Mouse (Mus musculus) activated CD4-positive, CD25-positive, alpha-beta regulatory T cell, adult 4 months (primary cell): ENCODE measurements at regions not wholly inside any gene's neighbourhood (a gene's known extent, or its start where the extent isn't known, plus 50 kb on each side); places are given as distances from the start of the nearest gene placed in this dataset.

Source experiments
- ATAC-seq: one replicate; pipeline ENCODE4 v1.8.0; 2017

DNA sequence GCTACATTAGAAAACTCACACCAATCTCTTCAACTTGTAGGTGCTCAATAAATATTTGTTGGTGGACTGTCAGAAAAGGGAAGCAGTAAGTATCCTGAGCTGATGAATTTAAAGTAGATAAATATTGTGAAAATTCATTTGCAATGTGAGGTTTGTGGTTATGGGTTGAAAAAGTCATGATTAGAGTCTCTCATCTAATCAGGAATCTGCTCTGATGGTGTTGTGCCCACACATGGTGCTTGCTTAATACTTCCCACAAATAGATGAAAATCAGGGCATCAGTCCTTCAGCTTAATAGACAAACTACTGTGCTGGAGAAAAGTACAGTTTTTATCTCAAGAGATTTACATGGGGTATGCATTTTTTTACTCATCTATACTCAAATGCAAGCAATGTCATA lies 59.9 kb downstream of the S1pr1 start:
- no peak for ATAC-seq

DNA sequence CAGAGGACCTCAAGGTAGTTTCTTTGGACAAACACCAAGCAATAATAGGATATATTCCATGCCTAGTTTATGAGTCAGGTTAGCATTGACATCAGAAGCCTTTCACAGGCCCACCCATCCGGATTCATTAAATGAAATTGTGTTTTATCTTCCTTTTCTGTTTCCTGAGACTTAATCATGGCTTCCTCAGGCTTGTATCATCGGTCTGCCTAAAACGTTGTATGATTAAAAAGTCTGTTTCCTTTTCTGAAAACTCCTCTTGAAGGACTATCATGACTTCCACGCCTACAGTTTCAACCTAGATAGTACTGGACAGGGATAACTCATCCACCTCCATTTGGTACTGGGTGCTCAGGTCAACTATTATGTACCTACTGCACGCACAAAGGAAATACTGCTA lies 62.6 kb downstream of the S1pr1 start:
- no peak for ATAC-seq

DNA sequence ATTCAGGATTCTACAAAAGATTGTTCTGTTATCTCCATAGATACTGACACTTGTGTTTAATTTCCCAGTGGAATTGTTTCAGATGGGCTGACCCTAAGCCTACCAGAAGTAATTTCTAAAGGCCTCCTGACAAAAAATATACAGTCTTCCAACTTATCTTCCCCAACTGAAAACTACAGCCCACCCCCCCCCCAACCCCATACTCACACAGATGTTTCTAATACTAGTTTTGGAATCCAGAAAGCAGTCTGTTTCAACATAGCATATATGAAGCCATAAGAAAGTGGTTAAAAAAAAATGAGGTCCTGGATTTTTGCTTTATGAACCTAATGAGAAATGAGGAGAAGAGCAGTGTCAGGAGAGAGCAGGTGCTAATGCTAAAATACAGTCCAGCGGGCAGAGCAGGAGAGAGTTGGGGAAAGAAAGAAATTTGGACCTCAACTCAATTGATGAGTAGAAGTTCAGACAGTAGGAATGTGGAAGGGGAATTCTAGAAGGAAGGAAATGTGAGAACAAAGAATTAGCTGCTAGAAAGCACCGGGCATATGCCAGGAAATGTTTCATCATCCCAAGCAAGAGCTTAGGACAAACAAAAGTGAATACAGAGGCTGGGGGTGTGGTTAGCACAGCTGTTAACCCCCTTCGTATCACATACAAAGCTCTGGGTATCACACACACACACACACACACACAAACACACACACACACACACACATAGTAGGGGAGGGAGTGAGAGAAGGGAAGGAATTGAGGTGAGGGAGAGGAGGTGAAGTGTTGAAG lies 65.3 kb downstream of the S1pr1 start:
- ATAC-seq = no peak

DNA sequence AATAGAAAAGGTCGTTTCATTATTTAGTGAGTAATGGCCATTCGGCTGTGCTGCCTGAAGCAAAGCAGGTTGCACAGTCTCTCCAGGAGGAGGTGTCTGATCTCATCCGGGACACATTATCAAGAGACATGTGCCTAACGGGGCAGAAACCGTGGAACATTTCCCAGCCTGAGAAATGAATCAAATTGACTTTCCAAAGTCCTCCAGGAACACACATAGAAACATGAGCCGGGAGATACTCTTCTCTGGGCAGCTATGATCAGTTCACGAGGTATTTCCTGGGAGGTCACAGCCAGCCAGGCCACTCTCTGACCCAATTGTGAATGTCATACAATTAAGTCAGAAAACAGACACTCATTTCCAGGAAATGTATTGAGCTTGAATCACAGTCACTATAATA lies 67.9 kb downstream of the S1pr1 start:
- ATAC-seq = no peak

DNA sequence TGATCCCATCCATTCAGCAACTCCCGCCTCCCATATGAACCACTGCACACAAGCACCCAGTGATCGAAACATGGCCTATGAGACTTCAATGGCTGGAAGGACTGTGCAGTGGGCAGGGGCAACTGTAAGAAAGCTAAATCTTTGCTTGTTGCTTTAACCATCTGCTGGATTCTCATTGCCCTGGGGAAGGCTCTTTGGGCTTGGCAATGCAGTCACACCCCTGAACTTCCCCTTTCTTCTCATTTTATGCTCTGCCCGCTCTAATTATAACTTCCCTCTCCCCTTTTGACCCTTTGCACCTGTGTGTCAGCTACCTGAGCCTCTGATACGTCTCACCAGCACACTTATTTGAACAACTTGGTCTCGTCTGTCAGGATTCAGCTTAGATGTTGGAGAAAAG lies 70.6 kb downstream of the S1pr1 start:
- ATAC-seq = no peak

DNA sequence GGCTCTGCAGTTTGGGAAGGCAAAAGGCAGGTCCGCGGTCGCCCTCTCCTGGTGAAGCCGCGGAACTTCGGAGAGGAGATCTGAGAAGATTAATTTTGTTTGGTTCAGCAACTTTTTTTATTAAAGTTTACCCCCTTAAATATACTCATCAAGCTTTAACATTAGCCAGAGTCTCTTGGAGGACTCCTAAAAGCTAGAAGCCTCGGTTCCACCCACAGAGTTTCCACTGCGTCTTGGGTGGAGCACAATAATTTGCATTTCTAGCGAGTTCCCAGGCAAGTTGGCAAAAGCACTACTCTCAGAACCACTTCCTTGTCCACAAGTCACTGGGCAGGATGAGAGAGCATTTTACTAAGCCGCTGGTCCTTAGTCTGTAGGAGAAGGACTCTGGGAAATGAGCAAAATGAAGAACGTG lies 72.0 kb downstream of the S1pr1 start:
- ATAC-seq = peak; percentile 75

DNA sequence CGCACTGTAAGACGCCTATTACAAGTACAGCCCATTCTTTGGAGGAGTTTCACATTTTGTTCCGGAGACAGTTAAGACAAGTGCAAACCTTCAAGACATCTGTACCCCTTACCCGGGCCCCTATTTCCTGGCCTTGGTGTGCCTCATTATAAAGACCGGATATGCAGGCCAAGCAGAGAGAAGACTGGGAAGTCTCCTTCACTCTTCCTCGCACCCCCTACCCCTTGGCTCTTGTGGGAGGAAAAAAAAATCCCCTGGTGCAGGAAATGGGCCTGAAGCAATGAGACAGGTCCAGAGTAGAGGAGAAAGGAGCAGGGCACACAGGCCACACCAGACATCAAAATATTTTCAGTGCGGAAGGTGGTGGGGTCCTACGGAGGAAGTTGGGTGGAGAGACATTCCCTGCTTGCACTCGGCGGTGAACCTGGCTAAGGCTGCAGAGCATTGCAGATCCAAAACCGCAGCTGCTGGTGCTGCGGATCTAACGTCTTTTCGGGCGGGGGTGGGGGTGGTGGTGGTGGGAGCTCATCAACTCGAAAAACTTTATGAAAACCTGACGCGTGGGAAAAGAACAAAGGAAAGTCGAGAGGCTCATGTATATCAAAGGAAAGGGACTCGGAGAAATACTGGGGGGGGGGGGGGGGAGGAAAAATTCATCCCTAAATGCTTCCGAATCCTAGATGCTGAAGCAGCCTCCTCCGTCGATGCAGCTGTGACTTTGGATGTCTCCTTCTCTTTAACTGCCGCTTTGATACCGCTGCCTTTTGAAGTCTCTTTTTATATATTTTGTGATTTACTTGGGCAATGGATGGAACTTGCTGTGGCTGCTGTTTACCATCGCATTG lies 72.6 kb downstream of the S1pr1 start:
- peak; percentile 77 for ATAC-seq

DNA sequence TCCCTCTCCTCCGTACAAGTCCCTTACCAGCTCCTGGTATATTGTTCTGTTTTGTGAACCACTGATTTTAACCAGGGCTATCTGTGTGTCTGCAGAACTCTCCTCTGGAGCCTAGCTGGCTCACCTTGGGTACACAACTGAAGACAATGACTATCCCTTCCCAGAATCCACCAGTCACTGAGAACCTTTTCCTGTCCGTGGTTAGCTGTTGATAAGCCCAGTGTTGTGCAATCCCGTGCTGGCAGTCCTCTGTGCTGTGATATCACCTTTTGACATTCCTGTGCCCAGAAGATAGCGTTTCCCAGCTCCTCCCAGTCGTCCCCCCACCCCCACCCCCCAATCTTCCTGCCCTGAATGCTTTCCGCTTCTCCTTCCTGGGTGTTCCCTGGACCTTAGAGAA lies 73.5 kb downstream of the S1pr1 start:
- no peak for ATAC-seq

DNA sequence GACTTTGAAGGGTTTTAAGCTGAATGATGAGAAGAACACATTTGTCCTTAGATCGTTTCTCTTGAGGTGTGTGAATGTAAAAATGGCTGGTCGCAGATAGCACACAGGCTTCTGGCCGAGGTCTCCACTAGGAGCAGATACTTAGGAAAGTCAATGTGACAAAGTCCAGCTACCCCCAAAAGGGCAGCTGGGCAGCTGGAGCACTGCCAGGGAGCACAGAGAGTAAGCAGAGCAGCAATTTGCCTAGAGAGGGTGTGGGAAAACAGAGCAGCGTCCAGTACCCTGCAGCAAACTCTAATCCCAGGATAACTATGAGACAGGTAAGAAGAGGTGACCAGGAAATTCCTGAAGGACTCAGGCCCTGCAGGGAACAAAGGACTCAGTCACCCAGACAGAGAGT lies 79.4 kb downstream of the S1pr1 start:
- ATAC-seq = no peak

DNA sequence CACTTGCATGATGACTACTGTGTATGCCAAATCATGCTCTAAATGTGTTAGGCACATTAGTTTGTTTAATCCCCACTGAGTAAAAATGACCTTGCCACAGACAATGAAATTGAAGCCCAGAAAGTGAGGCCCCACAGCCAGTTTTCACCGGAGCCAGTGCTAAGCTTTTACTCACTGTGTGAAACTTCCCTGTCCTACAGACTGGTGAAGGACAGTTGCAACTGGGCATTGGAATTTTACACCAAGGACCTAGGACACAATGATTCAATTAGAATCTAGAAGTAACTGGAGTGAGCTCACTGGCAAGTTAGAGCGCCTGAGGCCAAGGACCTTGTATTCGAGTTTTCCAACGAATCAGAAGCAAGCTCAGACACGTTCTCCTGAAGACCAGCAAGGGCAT lies 79.8 kb downstream of the S1pr1 start:
- ATAC-seq = no peak

DNA sequence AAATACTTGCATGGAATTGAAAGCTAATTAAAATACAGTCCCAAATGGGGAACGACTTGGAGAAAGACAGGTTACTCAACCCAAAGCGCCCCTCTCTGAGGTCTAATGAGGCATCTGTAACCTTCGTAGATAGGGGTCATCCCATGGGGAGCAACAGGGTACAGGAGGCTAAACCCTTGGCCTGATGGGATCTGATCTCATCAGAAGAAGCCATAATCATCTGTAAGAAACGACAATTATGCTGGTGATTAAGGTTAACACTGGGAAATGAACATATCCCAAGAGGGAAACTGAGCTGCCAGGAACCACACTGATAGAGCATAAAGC lies 82.5 kb downstream of the S1pr1 start:
- no peak for ATAC-seq

DNA sequence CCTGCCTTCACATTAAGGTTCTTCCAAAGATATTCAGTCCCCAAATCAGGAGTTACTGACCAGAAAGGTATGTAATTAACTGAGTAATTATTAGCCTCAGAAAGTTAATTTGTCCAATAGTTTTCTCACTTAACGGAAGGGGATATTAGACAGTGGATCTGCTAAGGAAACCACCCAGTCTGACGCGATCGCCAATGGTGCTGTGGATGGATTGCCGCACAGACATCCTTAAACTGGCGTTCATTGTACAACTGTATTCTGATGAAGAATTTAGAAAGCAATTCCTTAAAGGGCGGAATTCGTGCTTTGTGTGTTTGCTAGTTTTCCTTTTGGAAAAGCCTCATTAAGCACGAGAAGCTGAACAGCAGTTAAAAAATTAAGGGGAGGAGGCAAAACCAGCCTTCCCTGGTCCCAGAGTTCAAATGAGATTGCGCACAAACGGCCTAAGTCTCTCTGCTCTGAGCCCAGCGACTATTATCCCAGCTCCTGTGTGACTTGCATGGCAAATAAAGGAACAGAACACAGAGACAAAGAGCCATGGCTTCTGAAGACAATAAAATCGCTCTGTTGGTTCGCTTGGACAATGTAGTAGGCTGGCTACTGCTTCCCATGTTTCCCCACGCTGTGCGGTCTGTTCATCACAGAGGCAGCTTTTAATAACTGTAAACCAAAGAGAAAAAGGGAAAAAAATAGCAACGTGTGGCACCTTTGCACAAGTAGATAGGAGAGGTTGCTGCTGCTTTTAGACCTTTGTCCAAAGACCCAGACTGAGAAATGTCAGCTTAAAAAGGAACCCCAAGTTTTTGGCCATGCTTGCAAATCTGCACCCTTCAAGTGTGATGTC lies 83.1 kb downstream of the S1pr1 start:
- no peak for ATAC-seq

DNA sequence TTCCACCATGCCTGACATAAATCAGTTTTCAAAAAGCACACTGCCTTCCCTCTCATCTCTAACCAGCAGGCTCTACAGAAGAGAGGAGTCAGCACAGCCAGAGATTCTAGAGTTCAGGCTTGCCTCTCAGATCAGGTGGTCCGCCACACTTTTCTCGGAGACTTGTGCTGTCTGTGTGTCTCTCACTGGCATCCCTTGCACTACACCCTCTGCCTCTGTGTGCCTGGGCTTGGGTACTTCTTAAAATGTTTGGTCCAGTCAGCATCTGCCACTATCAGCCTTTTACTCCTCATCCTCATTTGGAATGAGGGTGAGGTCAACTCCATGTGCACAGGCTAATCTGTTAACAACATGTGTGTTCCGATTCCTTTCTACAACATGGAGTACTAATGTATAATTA lies 92.0 kb downstream of the S1pr1 start:
- no peak for ATAC-seq

DNA sequence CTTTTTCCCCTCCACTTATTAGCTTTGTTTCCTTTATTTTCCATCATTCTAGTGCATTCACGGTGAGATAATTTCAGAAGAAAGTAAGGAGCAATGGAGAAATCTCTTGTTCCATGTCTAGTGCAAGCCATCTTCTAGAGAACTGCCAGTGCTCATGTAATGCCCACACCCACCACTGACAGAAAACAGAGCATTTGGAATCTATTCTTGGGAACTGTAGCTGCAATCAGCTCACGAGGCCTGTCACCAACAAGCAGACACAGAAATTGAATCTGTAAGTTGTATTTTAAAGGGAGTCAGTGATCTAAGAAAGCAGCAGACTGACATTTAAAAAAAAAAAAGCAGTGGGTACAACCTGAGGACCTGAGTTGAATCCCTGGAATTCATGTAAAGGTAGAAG lies 92.6 kb downstream of the S1pr1 start:
- ATAC-seq = no peak

DNA sequence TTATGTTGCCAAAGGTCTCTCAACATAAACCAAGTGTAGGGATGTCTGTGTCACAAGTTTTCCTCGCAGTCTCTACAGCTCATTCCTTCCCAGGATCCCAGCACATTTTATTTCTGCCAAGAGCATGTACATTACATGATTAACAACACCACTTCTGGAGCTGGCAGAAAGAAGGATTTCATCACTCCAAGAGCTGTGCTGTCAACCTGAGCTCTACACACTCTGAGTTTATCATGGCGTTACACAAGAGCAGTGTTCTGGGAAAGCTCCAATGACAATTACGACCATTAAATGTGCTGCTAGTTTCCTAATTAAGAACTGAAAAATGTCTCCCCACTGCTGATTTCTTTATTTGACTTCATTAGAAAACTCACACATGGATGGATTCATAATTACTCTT lies 94.9 kb downstream of the S1pr1 start:
- no peak for ATAC-seq

DNA sequence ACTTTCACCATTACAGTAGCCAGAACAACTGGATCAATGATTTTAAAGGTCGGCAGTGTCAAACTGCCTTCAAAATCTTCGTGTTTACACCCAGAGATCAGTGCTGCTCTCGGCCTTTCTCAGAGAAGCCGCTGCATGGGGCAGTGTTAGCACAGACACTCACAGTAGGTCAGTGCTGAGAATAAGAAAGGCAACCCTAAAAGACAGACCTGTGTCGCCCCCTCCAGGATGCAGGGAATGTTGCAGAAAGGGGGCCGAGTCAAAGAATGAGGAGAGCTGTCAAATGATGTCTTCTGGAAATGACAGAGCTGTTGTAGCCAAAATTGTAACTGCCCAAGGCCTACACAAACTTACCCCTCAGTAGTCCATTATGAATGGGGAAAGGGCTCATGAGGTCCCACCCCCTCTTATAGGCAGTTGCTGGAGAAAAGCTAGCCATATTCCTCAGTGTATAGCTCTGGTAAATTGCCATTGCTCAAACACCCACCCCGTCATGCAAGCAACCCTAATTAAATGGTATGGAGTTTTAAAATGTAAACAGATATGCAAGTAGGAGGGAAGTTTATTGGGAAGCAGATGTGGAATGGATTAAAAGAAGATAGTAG lies 98.8 kb downstream of the S1pr1 start:
- peak; percentile 57 for ATAC-seq

DNA sequence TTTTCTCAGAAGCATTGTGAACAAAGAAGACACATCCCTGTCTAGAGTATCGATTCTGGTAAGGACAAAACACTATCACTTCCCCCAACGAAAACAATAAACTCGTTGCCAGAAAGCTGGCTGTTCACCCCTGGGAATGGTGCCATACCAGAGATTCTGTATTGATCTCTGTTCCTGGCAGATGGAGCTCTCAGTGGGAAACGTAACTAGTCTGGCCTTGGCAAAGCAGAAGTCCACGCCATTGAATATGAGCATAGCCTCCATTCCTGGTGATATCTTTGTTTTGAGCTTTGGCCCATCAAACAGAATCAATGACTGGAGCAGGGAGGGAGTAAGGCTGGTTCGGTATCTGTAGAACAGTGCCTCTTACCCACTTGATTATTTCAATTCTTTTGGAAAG lies 102.0 kb downstream of the S1pr1 start:
- ATAC-seq = no peak

DNA sequence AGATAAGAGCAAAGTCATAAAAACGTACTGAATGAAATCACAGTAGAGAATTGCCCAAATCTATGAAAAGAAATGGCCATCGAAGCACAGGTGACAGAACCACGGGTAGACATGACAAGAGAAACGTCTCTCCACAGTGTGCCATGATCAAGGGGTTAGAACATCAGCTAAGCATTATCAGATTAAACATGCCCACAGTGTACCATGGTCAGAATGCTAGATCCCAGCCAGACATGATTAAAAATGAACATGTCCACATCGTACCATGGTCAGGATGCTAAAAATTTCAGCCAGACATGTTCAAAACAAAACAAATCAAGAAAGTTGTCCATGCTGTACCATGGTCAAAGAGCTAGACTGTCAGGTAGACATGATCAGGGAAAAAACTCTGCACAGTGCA lies 106.8 kb downstream of the S1pr1 start:
- no peak for ATAC-seq

DNA sequence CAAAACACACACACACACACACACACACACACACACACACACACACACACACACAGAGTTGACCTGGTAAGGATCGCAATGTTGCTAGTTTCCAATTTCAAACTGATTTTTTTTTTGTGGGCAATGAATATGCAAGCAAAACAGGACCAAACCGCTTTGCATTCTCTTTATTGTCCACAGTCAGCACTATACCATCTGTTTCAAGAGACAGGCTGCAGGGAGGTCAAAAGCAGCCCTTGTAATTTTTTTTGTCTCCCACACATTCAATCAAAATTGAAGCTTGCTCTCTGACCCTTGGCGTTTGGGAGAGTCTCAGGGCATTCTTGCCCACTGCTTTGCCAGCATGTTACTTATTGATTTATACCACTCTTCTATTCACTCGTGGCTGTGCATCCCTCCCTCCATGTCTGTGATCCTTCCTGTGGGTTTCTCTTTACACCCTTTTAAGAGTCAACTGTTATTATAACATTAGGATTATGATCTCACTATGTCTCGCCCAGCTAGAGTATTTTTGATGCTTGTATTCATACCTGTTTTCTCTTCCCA lies 110.1 kb downstream of the S1pr1 start:
- ATAC-seq = no peak

DNA sequence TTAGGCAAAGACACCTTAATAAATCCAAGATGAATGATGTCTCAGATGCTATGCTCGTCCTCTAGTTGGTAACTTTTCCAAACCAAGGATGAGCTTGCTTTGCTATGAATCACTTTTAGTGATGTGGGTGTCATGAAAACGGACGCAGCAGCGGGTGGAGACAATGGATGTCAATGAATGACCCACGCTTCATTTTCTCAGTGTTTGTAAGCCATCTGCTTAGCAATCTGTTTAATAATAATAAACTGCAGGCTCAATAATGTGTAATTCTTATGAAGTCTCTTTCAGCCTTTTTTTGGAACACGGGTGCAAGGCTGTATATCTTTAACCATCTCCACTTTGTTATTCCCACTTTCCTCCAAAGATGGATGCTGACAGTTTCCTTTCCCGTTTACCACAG lies 110.6 kb downstream of the S1pr1 start:
- no peak for ATAC-seq

DNA sequence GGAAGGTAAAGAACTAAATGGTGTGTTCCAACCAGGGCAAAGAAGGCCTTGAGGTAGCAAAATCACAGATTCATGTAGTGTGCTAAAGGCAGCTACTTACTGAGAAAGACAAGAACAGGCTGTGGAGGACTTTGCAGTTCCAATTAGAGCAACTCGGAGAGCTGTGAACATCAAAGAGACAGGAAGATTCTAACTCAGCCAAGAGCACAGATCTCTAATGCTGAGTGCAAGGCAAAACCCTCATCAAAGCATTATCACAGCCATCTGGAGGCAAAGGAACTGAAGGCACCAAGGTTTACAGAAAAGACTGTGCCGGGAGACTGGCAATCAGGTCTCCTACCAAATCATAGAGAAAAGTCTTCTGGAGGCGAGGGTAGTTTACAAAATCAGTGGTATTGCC lies 111.1 kb downstream of the S1pr1 start:
- no peak for ATAC-seq

DNA sequence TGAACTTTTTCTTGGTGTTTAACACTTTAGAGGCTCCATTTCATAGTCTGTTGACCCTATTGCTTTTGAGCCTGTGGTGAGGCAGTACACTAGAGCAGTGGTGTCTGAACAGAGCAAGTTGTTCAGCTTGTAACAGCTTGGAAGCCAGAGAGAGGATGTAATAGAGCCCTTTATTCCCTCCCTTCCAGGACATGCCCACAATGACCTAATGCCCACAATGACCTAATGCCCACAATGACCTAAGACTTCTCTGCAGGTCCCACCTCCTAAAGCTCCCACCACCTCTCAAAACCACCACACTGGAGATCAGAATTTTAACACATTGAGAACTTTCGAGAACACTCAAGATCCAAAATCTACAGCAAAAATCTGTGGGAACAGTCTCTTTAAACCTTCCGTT lies 115.6 kb downstream of the S1pr1 start:
- ATAC-seq = no peak

DNA sequence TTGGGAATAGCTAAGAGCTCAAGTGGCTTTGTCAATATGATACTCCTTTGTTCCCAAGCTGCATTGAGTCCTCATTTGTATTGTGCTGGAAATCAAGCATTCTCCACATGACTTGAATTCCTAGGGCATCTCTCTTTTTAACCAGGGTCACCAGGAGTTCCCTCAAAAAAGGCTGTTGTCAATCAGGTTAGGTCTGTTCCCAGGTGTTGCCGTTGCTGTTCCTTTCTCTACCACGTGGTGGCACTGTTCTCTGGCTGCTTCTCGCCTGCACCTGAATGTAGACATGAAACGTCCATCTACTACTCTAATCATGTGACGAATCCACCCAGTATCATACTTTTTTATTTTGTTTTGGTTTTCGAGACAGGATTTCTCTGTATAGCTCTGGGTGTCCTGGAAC lies 118.3 kb downstream of the S1pr1 start:
- ATAC-seq = peak; percentile 91
